Mouse (Mus musculus) neural tube, embryonic 14.5 days (tissue): ENCODE data around the gene Amh. TPM values are rescaled to one million over a fixed set of nuclear protein-coding genes. Genes with fewer than 3 reads are reported as not detected.

Experiments used
- ATAC-seq: fragments of 200-750 bp; cut with Nextera tagmentation; 2 replicates; pipeline ENCODE4 v1.8.0; 2017; ENCODE audit warnings: low read depth, mild to moderate bottlenecking, moderate TSS enrichment, moderate library complexity
- H3K27ac ChIP-seq: fragments of 300-500 bp; sonication (generic); 2 replicates; pipeline ENCODE4 v1.5.1; 2014; ENCODE audit warnings: low read depth, mild to moderate bottlenecking, control low read depth, low read length, moderate library complexity, mixed read lengths
- H3K27me3 ChIP-seq: fragments of 300-500 bp; sonication (generic); 2 replicates; pipeline ENCODE4 v1.6.1; 2014; ENCODE audit warnings: low read length; ENCODE audit not compliant: control insufficient read depth, insufficient read depth
- H3K36me3 ChIP-seq: fragments of 300-500 bp; sonication (generic); 2 replicates; pipeline ENCODE4 v1.6.1; 2014; ENCODE audit warnings: low read length, mixed read lengths; ENCODE audit not compliant: control insufficient read depth, insufficient read depth
- H3K4me1 ChIP-seq: fragments of 300-500 bp; sonication (generic); 2 replicates; pipeline ENCODE4 v1.6.1; 2014; ENCODE audit warnings: low read length; ENCODE audit not compliant: control insufficient read depth, insufficient read depth
- H3K4me2 ChIP-seq: fragments of 300-500 bp; sonication (generic); 2 replicates; pipeline ENCODE4 v1.6.1; 2014; ENCODE audit warnings: mild to moderate bottlenecking, low read depth, low read length, control low read depth
- H3K4me3 ChIP-seq: fragments of 300-500 bp; sonication (generic); 2 replicates; pipeline ENCODE4 v1.5.1; 2014; ENCODE audit warnings: low read depth, low read length, control low read depth, mixed read lengths
- H3K9ac ChIP-seq: fragments of 300-500 bp; sonication (generic); replicated peaks from 2 replicates; pipeline ENCODE4 v1.6.1; 2014; ENCODE audit warnings: low read depth, mild to moderate bottlenecking, control low read depth, low read length, mixed read lengths
- H3K9me3 ChIP-seq: fragments of 300-500 bp; sonication (generic); 2 replicates; pipeline ENCODE4 v1.6.1; 2016; ENCODE audit warnings: low read length; ENCODE audit not compliant: control insufficient read depth
- WGBS: fragments of 180-500 bp; shearing (Covaris S2); extraction: QIAGEN DNeasy Blood & Tissue Kit; methylation state at CpG from one replicate; pipeline ENCODE4 v1.1.7; 2014; 5-methylcytosine and 5-hydroxymethylcytosine counted together
- polyA plus RNA-seq: library from polyadenylated mRNA; unstranded; fragments of >200 nt; fragmentation: Nextera tagmentation; extraction: Ambion mirVana; gene quantifications from 2 replicates; pipeline ENCODE4 v1.2.1, GENCODE M21; 2014

Gene Amh
- 0.15 and 0.16 TPM in 2 replicates for polyA plus RNA-seq

- whole genome bisulfite sequencing: 72% methylated on average over 6 of the region's 6 CpGs
- peaks cover 3% of the 10 kb centered on the region for H3K27me3 ChIP-seq
- peaks cover 21% of the 10 kb centered on the region for H3K4me1 ChIP-seq
- H3K9me3 ChIP-seq: no peaks in the 10 kb centered on the region
- no peak within 1 kb of the TSS for H3K4me2 ChIP-seq
- H3K9ac ChIP-seq: no peak within 1 kb of the TSS
- no peak for ATAC-seq
- no peak within 1 kb of the TSS for H3K4me3 ChIP-seq
- H3K27ac ChIP-seq: no peak within 1 kb of the TSS
- peaks cover 37% of the 10 kb centered on the region for H3K36me3 ChIP-seq
Measured at GRCm38 (mm10) chr10:80804916-80805315, at the start of gene Amh. Gene Amh (plus strand): TSS chr10:80805243.

DNA sequence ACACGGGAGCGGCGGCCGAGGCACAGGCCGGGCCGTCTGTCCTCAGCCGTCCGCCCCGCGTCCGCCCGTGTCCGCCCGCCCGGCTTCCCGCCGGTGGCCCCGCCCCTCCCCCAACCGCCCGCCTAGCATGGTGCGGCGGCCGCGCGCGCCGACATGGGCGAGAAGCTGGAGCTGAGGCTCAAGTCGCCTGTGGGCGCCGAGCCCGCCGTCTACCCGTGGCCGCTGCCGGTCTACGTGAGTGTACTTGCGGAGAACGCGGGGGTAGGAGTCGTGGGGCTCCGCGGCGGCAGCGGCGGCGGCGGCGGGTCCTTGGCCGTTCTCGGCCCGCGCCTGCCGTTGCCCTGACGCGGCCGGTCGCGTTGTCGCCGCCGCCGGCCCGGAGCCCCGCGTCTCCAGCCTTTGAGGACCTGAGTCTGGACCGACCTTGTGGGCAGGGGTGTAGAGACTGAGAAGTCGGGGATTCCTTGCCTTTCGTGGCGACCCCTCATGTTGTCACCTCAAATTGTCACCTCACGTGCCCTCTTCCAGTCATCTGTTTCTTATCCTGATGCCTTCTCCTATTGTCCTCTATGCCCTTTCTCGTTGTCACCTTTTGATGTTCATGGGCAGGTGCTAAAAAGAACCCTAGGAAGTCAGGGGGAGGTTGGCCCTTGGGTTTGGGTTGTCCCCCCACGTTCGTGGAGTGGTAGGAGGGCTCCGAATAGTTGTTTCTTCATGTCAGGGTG lies 49.6 kb upstream of the Amh start:
- ATAC-seq: peak; percentile 4; the same call in 1 of the 2 replicates
- Histone ChIP-seq H3K9me3 (no peaks in the 10 kb centered on the region), H3K36me3 (no peaks in the 10 kb centered on the region), H3K27ac (peak overlapping the region; percentile 89), H3K4me2 (peak overlapping the region; percentile 89), H3K9ac (peak overlapping the region; percentile 97), H3K4me3 (peak overlapping the region; percentile 95), H3K27me3 (no peaks in the 10 kb centered on the region), H3K4me1 (peaks cover 27% of the 10 kb centered on the region)
- under 1% methylated on average over 70 of the region's 75 CpGs for WGBS

- H3K27ac ChIP-seq: no peak overlapping the region
- 37% methylated on average over 3 of the region's 3 CpGs for WGBS
- ATAC-seq: no peak
- H3K9me3 ChIP-seq: no peaks in the 10 kb centered on the region
- H3K4me1 ChIP-seq: peaks cover 31% of the 10 kb centered on the region
- peak overlapping the region; percentile 97 for H3K9ac ChIP-seq
- H3K4me3 ChIP-seq: peak overlapping the region; percentile 95
- H3K27me3 ChIP-seq: no peaks in the 10 kb centered on the region
- H3K36me3 ChIP-seq: no peaks in the 10 kb centered on the region
- peak overlapping the region; percentile 89 for H3K4me2 ChIP-seq
Measured at GRCm38 (mm10) chr10:80756099-80756498, 48.9 kb upstream of the Amh start.

DNA sequence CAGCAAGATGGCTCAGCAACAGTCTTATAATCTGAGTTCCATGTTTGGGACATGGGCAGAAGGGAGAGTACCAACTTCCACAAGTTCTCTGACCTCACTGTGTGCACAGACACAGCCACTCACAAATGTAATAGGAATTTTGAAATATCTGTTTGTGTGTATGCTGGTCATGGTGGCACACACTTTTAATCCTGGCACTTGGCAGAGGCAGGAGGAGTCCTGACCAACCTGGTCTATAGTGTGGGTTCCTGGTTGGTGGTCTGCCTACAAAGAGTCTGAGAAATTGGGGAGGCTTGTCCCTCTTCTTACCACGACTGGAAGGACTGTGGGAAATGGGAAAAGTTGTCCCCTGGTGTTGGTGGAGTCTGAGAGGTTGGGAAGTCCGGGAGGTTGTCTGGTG lies 48.5 kb upstream of the Amh start:
- WGBS: 75% methylated on average over 2 of the region's 2 CpGs
- Histone ChIP-seq H3K9ac (peak overlapping the region; percentile 97; the same call in 1 of the 2 replicates), H3K4me3 (peak overlapping the region; percentile 95), H3K9me3 (no peaks in the 10 kb centered on the region), H3K27me3 (no peaks in the 10 kb centered on the region), H3K36me3 (no peaks in the 10 kb centered on the region), H3K4me1 (peaks cover 31% of the 10 kb centered on the region), H3K4me2 (peak overlapping the region; percentile 89), H3K27ac (no peak overlapping the region)
- ATAC-seq: no peak

GRCm38 (mm10) chr10:80756967-80757366 lies 48.1 kb upstream of the Amh start:
- Histone ChIP-seq H3K4me3 (no peak overlapping the region), H3K4me1 (peaks cover 31% of the 10 kb centered on the region), H3K9me3 (no peaks in the 10 kb centered on the region), H3K27ac (no peak overlapping the region), H3K9ac (no peak overlapping the region), H3K36me3 (no peaks in the 10 kb centered on the region), H3K27me3 (no peaks in the 10 kb centered on the region), H3K4me2 (peak overlapping the region; percentile 0; the same call in 1 of the 2 replicates)
- 75% methylated on average over 4 of the region's 4 CpGs for WGBS
- no peak for ATAC-seq

GRCm38 (mm10) chr10:80757717-80758116 lies 47.3 kb upstream of the Amh start:
- peaks cover 31% of the 10 kb centered on the region for H3K4me1 ChIP-seq
- no peaks in the 10 kb centered on the region for H3K27me3 ChIP-seq
- no peak overlapping the region for H3K4me3 ChIP-seq
- H3K9me3 ChIP-seq: no peaks in the 10 kb centered on the region
- no peak for ATAC-seq
- no peak overlapping the region; the same call in 1 of the 2 replicates for H3K27ac ChIP-seq
- H3K36me3 ChIP-seq: no peaks in the 10 kb centered on the region
- no peak overlapping the region for H3K9ac ChIP-seq
- H3K4me2 ChIP-seq: peak overlapping the region; percentile 0; the same call in 1 of the 2 replicates
- WGBS: 43% methylated on average over 5 of the region's 5 CpGs

GRCm38 (mm10) chr10:80758651-80759050 lies 46.4 kb upstream of the Amh start:
- WGBS: 89% methylated on average over 7 of the region's 7 CpGs
- Histone ChIP-seq H3K27me3 (no peaks in the 10 kb centered on the region), H3K36me3 (no peaks in the 10 kb centered on the region), H3K4me3 (no peak overlapping the region), H3K27ac (no peak overlapping the region), H3K9ac (no peak overlapping the region), H3K4me2 (no peak overlapping the region), H3K4me1 (peaks cover 31% of the 10 kb centered on the region), H3K9me3 (no peaks in the 10 kb centered on the region)
- ATAC-seq: no peak

DNA sequence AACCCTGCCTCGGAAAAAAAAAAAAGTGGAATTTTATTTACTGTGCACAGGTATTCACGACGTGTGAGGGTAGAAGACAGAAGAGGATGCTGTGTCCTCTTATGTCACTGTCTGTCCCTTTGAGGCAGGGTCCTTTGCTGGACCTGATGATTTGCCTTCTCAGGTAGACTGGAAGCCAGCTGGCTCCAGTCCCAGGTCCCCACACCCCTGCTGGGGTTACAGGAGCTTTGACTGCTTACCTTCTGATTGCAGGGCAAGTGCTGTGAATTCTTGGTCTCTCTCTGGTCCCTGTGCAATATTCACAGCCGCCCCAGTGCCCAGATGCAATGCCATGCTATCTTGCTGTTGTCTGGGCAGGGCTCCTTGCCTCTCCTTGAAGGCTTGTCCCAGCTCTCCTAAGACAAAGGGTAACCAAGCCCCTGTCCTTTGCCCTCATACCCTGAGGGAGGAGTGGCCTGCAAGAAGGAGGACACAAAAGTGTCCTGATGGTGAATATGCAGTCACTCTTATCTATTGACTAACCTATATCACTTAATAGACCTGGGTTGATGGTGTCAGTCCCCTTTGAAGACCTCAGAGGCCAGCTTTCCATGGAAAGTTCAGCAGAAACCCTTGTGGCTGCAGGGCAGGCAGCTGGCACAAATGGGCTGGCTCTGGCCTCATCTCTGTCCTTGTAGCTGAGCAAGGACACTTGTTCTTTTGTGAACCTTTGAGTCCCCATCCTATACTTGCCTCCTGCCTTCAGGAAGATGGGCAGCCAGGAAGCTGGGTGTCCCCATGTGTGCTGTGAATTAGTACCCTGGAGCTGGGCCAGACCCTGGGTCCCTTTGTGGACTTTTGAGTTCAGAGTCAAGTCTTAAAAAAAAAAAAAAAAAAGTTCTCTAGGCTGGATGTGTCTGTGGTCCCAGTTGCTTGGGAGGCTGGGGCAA lies 44.2 kb upstream of the Amh start:
- WGBS: 92% methylated on average over 4 of the region's 4 CpGs
- no peaks in the 10 kb centered on the region for H3K27me3 ChIP-seq

More for the DNA sequence above, 44.2 kb upstream of the Amh start:
- Histone ChIP-seq H3K4me1 (peaks cover 27% of the 10 kb centered on the region), H3K4me2 (no peak overlapping the region), H3K9me3 (no peaks in the 10 kb centered on the region), H3K4me3 (no peak overlapping the region), H3K27ac (no peak overlapping the region), H3K9ac (0 out of 2 replicates have a peak overlapping the region, but pooled peaks have one; percentile 4), H3K36me3 (peaks cover 2% of the 10 kb centered on the region; the same call in 1 of the 2 replicates)
- ATAC-seq: no peak
